Mouse (Mus musculus): ENCODE data around the gene Tapbp.
"Not testable (repeated sequence)": the region's sequence is repeated elsewhere in the genome, so short reads cannot be mapped to it uniquely, and the experiment has no call there.

Tapbp gene

GRCm38 (mm10) chr17:33915671-33916250, at the start of gene Tapbp, which contains the start of gene Zbtb22:
Gene Tapbp, plus strand, starts transcription at chr17:33915899.
Gene Zbtb22, plus strand, starts transcription at chr17:33915904.
- DNase-seq: peak; percentile 89 to 93

- DNase-seq: not testable (repeated sequence)
Measured at GRCm38 (mm10) chr17:33873537-33873936, 42.2 kb upstream of the Tapbp start, which contains the start of gene Gm7029. Gene Gm7029, plus strand, starts transcription at chr17:33873837.

GRCm38 (mm10) chr17:33874411-33874810, 41.3 kb upstream of the Tapbp start:
- peak in 1 of 2 experiments; percentile 25 for DNase-seq

- not testable (repeated sequence) for DNase-seq
Measured at GRCm38 (mm10) chr17:33875797-33876196, 39.9 kb upstream of the Tapbp start.

- DNase-seq: not testable (repeated sequence)
Measured at GRCm38 (mm10) chr17:33884320-33884719, 31.4 kb upstream of the Tapbp start.

- not testable (repeated sequence) for DNase-seq
Measured at GRCm38 (mm10) chr17:33887802-33888201, 27.9 kb upstream of the Tapbp start.

- DNase-seq: not testable (repeated sequence)
Measured at GRCm38 (mm10) chr17:33888230-33888629, 27.5 kb upstream of the Tapbp start.

- not testable (repeated sequence) for DNase-seq
Measured at GRCm38 (mm10) chr17:33889941-33890532, 25.7 kb upstream of the Tapbp start.

GRCm38 (mm10) chr17:33890533-33891059, 25.1 kb upstream of the Tapbp start, which contains the start of gene Kifc1:
Gene Kifc1, minus strand, starts transcription at chr17:33890661.
- peak; percentile 99 to 100 for DNase-seq

- DNase-seq: no peak
Measured at GRCm38 (mm10) chr17:33891357-33891756, 24.3 kb upstream of the Tapbp start.

- not testable (repeated sequence) for DNase-seq
Measured at GRCm38 (mm10) chr17:33891892-33892291, 23.8 kb upstream of the Tapbp start.

- DNase-seq: no peak
Measured at GRCm38 (mm10) chr17:33892429-33892828, 23.3 kb upstream of the Tapbp start.

- DNase-seq: not testable (repeated sequence)
Measured at GRCm38 (mm10) chr17:33893011-33893410, 22.7 kb upstream of the Tapbp start.

GRCm38 (mm10) chr17:33897114-33897794, 18.4 kb upstream of the Tapbp start:
- DNase-seq: no peak

GRCm38 (mm10) chr17:33898193-33898592, 17.5 kb upstream of the Tapbp start:
- DNase-seq: not testable (repeated sequence)

- DNase-seq: no peak
Measured at GRCm38 (mm10) chr17:33899642-33900041, 16.1 kb upstream of the Tapbp start.

GRCm38 (mm10) chr17:33900281-33900988, 15.3 kb upstream of the Tapbp start:
- DNase-seq: no peak

GRCm38 (mm10) chr17:33900989-33901314, 14.7 kb upstream of the Tapbp start:
- DNase-seq: no peak

- DNase-seq: no peak
Measured at GRCm38 (mm10) chr17:33901653-33902052, 14.0 kb upstream of the Tapbp start.

- DNase-seq: no peak
Measured at GRCm38 (mm10) chr17:33902079-33902478, 13.6 kb upstream of the Tapbp start.

- no peak for DNase-seq
Measured at GRCm38 (mm10) chr17:33902491-33902890, 13.2 kb upstream of the Tapbp start.

GRCm38 (mm10) chr17:33903911-33904651, 11.6 kb upstream of the Tapbp start:
- not testable (repeated sequence) for DNase-seq

Data from thymus, adult 18-20 months (tissue).